Mouse (Mus musculus): ENCODE data around the gene Spata17.

- no peak for TF ChIP-seq CTCF (IDR thresholded peaks at IDR 0.05; ENCODE audit: borderline replicate concordance, insufficient read depth, low read depth, low read length)
- TF ChIP-seq POLR2A (IDR thresholded peaks at IDR 0.05; ENCODE audit: borderline replicate concordance, insufficient read depth, low read length), result no peak
Observed at GRCm38 (mm10) chr1:187170361-187170760, 44.9 kb downstream of the Spata17 start.

Data from cerebellum, adult 2 months (tissue).